Mouse (Mus musculus) midbrain, embryonic 11.5 days (tissue): Measurements from ENCODE around the gene Spata45. TPM values are rescaled to one million over a fixed set of nuclear protein-coding genes. Genes with fewer than 3 reads are reported as not detected.

Experiments
- ATAC-seq: fragments of 200-750 bp; cut with Nextera tagmentation; 2 replicates; pipeline ENCODE4 v1.8.0; 2017; ENCODE audit warnings: moderate TSS enrichment, moderate library complexity; ENCODE audit not compliant: low FRiP score
- DNase-seq: peaks from one replicate; pipeline ENCODE4 v3.0.0; 2015; ENCODE audit warnings: low spot score; ENCODE audit errors: missing footprints
- H3K27ac ChIP-seq: fragments of 300-500 bp; sonication (generic); 2 replicates; pipeline ENCODE4 v1.5.1; 2014; ENCODE audit warnings: low read depth, low read length
- H3K27me3 ChIP-seq: fragments of 300-500 bp; sonication (generic); 2 replicates; pipeline ENCODE4 v1.6.1; 2014; ENCODE audit warnings: mild to moderate bottlenecking, low read length, moderate library complexity, mixed read lengths; ENCODE audit not compliant: control insufficient read depth, insufficient read depth
- H3K36me3 ChIP-seq: fragments of 300-500 bp; sonication (generic); 2 replicates; pipeline ENCODE4 v1.6.1; 2014; ENCODE audit warnings: mild to moderate bottlenecking, low read length, moderate library complexity, mixed read lengths; ENCODE audit not compliant: control insufficient read depth, insufficient read depth
- H3K4me1 ChIP-seq: fragments of 300-500 bp; sonication (generic); 2 replicates; pipeline ENCODE4 v1.6.1; 2014; ENCODE audit warnings: low read length; ENCODE audit not compliant: control insufficient read depth, insufficient read depth
- H3K4me2 ChIP-seq: fragments of 300-500 bp; sonication (generic); 2 replicates; pipeline ENCODE4 v1.6.1; 2014; ENCODE audit warnings: mild to moderate bottlenecking, moderate library complexity
- H3K4me3 ChIP-seq: fragments of 300-500 bp; sonication (generic); 2 replicates; pipeline ENCODE4 v1.5.1; 2014; ENCODE audit warnings: low read depth, low read length
- H3K9ac ChIP-seq: fragments of 300-500 bp; sonication (generic); 2 replicates; pipeline ENCODE4 v1.6.1; 2014; ENCODE audit warnings: low read length
- H3K9me3 ChIP-seq: fragments of 300-500 bp; sonication (generic); 2 replicates; pipeline ENCODE4 v1.6.1; 2016; ENCODE audit warnings: low read length; ENCODE audit not compliant: control insufficient read depth
- WGBS: fragments of 180-500 bp; shearing (Covaris S2); extraction: QIAGEN DNeasy Blood & Tissue Kit; methylation state at CpG from one replicate; pipeline ENCODE4 v1.1.7; 2014; 5-methylcytosine and 5-hydroxymethylcytosine counted together
- polyA plus RNA-seq: library from polyadenylated mRNA; unstranded; fragments of >200 nt; fragmentation: Nextera tagmentation; extraction: Ambion mirVana; gene quantifications from 2 replicates; pipeline ENCODE4 v1.2.1, GENCODE M21; 2014

Spata45 gene
- polyA plus RNA-seq, 1 experiment from 2014 or later: not detected

DNA sequence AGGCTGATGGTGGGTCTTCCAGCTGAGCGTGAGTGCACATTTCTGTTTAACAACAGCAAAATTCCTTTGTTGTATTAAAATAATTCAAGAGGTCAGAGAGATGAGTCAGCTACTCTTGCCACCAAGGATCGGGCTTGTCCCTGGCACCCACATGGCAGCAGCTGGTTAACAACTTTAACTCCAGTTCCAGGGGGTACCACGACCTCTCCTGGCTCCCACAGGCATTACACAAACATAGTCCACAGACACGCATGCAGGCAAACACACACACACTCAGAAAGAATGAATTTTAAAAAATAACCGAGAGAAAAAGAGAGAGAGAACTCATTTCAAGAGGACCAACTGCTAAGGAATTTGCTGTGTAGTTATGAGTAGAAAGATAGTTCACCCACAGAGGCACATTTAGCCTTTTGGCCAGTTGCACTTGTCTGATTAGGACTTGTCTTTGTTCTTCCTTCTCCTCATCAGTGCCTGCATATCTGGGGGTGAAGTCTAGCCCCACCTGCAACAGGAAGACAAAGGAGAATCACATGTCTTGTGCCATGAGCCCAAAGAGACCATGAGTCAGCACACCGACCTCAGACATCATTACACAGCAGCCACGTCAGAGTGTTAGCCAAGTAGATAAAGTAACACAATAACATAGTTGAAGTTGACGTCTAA lies 18.6 kb downstream of the Spata45 start:
- peak overlapping the region; percentile 9; the same call in 1 of the 2 replicates for H3K27ac ChIP-seq

GRCm38 (mm10) chr1:191055533-191055873 lies 19.1 kb downstream of the Spata45 start:
- no peak for DNase-seq
- Histone ChIP-seq H3K4me2 (no peak overlapping the region), H3K36me3 (no peaks in the 10 kb centered on the region), H3K9ac (no peak overlapping the region), H3K9me3 (no peaks in the 10 kb centered on the region), H3K4me1 (no peaks in the 10 kb centered on the region), H3K27ac (no peak overlapping the region), H3K27me3 (no peaks in the 10 kb centered on the region), H3K4me3 (no peak overlapping the region)
- no peak for ATAC-seq
- WGBS: 76% methylated on average over 2 of the region's 2 CpGs

More for the DNA sequence above, 18.6 kb downstream of the Spata45 start:
- no peaks in the 10 kb centered on the region for H3K4me1 ChIP-seq
- no peaks in the 10 kb centered on the region for H3K36me3 ChIP-seq
- no peak overlapping the region for H3K9ac ChIP-seq
- DNase-seq (no peak), ATAC-seq (no peak)
- no peak overlapping the region for H3K4me3 ChIP-seq
- H3K4me2 ChIP-seq: no peak overlapping the region
- H3K27me3 ChIP-seq: no peaks in the 10 kb centered on the region
- no peaks in the 10 kb centered on the region for H3K9me3 ChIP-seq
- WGBS: 75% methylated on average over 8 of the region's 8 CpGs

DNA sequence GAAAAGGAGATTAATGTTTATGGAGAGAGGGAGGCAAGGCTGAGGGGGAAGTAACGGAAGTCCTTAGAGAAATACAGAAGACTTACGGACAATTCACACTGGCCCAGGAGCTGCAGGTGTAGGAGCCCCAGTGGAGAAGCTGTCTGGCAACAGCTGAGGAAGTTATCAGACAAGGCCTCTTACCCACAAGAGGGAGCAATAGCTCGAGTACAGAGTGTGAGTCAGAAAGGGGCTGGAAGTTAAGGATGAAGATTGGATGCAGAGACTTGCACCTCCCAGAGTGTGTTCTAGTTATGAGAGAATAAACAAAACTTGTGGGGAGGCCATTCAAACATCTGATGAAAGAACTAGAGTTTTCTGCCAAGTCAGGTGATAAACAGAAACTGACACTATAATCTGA lies 21.0 kb downstream of the Spata45 start:
- WGBS: 62% methylated on average over 3 of the region's 3 CpGs
- DNase-seq (no peak), ATAC-seq (no peak)
- Histone ChIP-seq H3K9ac (no peak overlapping the region), H3K27me3 (no peaks in the 10 kb centered on the region), H3K36me3 (no peaks in the 10 kb centered on the region), H3K27ac (no peak overlapping the region), H3K4me1 (no peaks in the 10 kb centered on the region), H3K9me3 (no peaks in the 10 kb centered on the region), H3K4me2 (no peak overlapping the region), H3K4me3 (no peak overlapping the region)

DNA sequence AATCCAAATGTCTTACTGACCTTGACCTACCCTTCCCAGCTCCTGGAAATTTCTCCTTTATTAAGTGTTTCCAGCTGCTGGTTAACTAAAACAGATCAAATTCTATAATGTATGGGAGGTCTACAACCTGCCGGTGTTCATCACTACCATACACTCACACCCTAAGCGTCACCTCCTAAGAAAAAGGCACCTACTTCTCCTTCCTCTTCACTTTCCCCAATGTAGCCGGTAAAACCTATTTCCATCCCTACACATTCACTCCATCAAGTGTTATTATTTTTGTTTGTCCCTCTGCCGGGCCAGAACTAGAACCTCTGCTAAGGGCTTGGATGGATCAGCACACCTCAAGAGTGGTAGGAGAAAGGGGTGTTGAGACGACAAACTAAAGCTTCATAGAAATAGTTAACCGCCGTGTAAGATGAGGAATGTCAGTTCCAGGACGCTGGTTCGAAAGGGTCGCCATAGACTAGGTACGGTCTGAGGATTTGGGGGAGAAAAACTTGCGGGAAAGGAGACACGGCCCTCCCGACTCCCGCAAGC lies 25.9 kb downstream of the Spata45 start:
- H3K36me3 ChIP-seq: peaks cover 10% of the 10 kb centered on the region; the same call in 1 of the 2 replicates
- no peak overlapping the region for H3K27ac ChIP-seq
- ATAC-seq: peak; percentile 4; the same call in 1 of the 2 replicates

DNA sequence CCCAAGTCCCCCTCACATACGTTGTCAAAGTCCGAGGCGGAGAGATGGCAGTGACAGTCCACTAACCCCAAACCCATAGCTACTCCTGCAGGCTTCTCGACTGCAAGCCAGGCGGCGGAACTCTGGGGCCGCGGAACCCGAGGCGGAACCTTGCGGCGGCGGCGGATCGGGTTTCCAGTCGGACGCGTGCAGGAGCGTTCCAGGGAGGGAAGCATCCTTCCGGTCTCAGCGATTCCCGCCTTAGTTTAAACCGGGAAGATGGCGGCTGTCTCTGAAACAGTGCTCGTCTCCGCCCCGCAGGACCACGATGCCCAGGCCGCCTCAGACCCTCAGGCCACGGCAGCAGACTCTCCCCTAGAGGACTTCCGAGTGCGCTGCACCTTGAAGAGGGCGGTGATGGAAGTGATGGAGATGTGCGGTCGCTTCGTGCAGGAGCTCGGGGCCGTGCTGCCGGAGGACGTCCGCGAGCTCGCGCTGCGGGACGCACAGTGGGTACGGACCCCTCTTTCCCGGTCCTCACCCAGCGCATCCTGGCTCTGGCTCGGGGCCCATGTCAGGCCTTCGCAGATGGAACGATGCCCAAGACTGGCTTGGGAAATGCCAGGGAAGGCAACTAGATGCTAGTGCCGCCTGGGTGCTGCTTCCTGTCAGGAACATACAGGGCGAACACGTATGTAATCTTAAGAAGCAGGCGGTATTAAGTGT lies 26.5 kb downstream of the Spata45 start, which contains the start of the genes Tatdn3 and Nsl1:
Gene Tatdn3, minus strand, starts transcription at position 152 of the 705 bp plus-strand sequence.
Gene Nsl1, plus strand, starts transcription at position 232 of the 705 bp plus-strand sequence.
- no peaks in the 10 kb centered on the region for H3K9me3 ChIP-seq
- no peak within 1 kb of the TSS for H3K27ac ChIP-seq
- under 1% methylated on average over 56 of the region's 56 CpGs for WGBS
- peaks cover 9% of the 10 kb centered on the region for H3K4me1 ChIP-seq
- H3K27me3 ChIP-seq: no peaks in the 10 kb centered on the region
- peaks cover 10% of the 10 kb centered on the region; the same call in 1 of the 2 replicates for H3K36me3 ChIP-seq
- H3K4me3 ChIP-seq: peak within 1 kb of the TSS; percentile 90
- peak; percentile 92 for ATAC-seq
- H3K4me2 ChIP-seq: peak within 1 kb of the TSS; percentile 65
- peak; percentile 99 for DNase-seq
- peak within 1 kb of the TSS; percentile 89 for H3K9ac ChIP-seq

More for the DNA sequence above, 25.9 kb downstream of the Spata45 start:
- Histone ChIP-seq H3K4me1 (peaks cover 9% of the 10 kb centered on the region), H3K4me3 (peak overlapping the region; percentile 90), H3K27me3 (no peaks in the 10 kb centered on the region), H3K9ac (peak overlapping the region; percentile 89), H3K4me2 (peak overlapping the region; percentile 65), H3K9me3 (no peaks in the 10 kb centered on the region)
- 10% methylated on average over 15 of the region's 15 CpGs for WGBS
- DNase-seq: peak; percentile 82

- no peak overlapping the region for H3K27ac ChIP-seq
- ATAC-seq: no peak
- H3K4me1 ChIP-seq: peaks cover 9% of the 10 kb centered on the region
- peak overlapping the region; percentile 65 for H3K4me2 ChIP-seq
- H3K4me3 ChIP-seq: peak overlapping the region; percentile 90
- WGBS: 61% methylated on average over 9 of the region's 9 CpGs
- peak; percentile 64 for DNase-seq
- peaks cover 10% of the 10 kb centered on the region; the same call in 1 of the 2 replicates for H3K36me3 ChIP-seq
- peak overlapping the region; percentile 89 for H3K9ac ChIP-seq
- H3K27me3 ChIP-seq: no peaks in the 10 kb centered on the region
- H3K9me3 ChIP-seq: no peaks in the 10 kb centered on the region
Measured at GRCm38 (mm10) chr1:191063700-191064099, 27.3 kb downstream of the Spata45 start.

DNA sequence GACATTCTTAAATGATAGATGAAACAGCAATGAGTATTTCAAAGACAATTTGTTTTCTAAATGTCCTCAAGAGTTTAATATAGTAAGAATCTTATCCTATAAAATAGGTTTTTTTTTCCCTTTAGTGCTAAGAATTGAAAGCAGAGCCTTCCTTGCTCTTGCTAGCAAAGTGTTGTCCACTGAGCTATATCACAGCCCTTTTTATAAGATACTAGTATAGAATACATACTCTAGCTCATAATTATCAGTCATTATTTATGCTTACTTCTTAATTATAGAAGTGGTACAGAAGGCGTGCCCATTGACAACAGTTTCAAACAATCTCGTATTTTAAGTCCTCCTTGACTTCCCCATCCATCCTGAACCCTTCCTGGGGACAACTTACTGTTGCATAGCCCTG lies 28.1 kb downstream of the Spata45 start:
- H3K4me1 ChIP-seq: peaks cover 9% of the 10 kb centered on the region
- H3K9me3 ChIP-seq: no peaks in the 10 kb centered on the region
- H3K4me3 ChIP-seq: no peak overlapping the region
- ATAC-seq: no peak
- DNase-seq: no peak
- no peak overlapping the region for H3K4me2 ChIP-seq
- H3K27ac ChIP-seq: no peak overlapping the region
- H3K27me3 ChIP-seq: no peaks in the 10 kb centered on the region
- no peak overlapping the region for H3K9ac ChIP-seq
- H3K36me3 ChIP-seq: peaks cover 15% of the 10 kb centered on the region
- 89% methylated on average over 2 of the region's 2 CpGs for WGBS

DNA sequence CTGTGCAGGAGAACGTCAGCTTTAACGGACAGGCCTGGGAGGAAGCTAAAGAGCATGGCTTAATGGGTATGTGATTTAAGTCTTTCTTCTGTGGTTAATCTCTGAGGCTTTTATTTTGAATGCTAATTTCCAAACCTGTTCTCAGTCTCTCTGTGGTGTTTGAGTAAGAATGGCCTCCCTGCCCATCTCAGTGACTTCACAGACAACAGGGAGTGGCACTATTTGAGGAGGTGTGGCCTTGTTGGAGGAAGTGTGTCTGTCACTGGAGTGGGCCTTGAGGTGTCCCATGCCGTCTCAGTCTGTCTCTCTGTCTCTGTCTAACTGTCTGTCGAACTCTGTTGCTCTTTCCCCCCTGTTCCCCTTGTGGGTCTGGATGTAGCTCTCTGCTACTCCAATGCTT lies 28.7 kb downstream of the Spata45 start:
- Histone ChIP-seq H3K4me2 (no peak overlapping the region), H3K36me3 (peaks cover 15% of the 10 kb centered on the region), H3K9ac (no peak overlapping the region), H3K4me3 (no peak overlapping the region), H3K27me3 (no peaks in the 10 kb centered on the region), H3K4me1 (peaks cover 9% of the 10 kb centered on the region), H3K9me3 (no peaks in the 10 kb centered on the region), H3K27ac (no peak overlapping the region)
- ATAC-seq (no peak), DNase-seq (no peak)
- WGBS: 80% methylated on average over 4 of the region's 4 CpGs

DNA sequence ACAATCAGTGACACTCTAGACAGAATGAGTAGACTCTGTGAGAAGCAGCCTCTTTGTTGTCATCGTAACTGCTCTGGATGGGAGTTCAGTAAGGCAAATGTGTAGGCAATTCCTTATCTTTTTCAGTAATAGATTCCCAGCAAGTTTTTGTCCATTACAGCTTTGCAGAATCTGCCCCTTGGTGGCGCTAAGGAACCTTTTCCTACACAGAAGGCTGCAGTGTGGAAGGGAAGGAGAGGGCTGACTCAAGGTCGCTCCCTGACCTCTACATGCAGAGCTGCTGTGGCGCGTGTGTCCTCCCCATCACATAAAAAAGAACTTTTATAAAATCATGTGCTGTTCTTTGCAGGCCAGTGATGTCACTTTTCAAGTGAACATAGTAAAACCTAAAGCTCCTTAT lies 31.9 kb downstream of the Spata45 start:
- Histone ChIP-seq H3K36me3 (peaks cover 24% of the 10 kb centered on the region), H3K4me2 (no peak overlapping the region), H3K9ac (no peak overlapping the region), H3K27ac (no peak overlapping the region), H3K9me3 (no peaks in the 10 kb centered on the region), H3K4me1 (peaks cover 7% of the 10 kb centered on the region), H3K27me3 (no peaks in the 10 kb centered on the region), H3K4me3 (no peak overlapping the region)
- WGBS: 77% methylated on average over 5 of the region's 5 CpGs
- DNase-seq: peak; percentile 83
- ATAC-seq: no peak
